8 mouse cellular contexts compared by ENCODE assay signal in the genomic region with DNA sequence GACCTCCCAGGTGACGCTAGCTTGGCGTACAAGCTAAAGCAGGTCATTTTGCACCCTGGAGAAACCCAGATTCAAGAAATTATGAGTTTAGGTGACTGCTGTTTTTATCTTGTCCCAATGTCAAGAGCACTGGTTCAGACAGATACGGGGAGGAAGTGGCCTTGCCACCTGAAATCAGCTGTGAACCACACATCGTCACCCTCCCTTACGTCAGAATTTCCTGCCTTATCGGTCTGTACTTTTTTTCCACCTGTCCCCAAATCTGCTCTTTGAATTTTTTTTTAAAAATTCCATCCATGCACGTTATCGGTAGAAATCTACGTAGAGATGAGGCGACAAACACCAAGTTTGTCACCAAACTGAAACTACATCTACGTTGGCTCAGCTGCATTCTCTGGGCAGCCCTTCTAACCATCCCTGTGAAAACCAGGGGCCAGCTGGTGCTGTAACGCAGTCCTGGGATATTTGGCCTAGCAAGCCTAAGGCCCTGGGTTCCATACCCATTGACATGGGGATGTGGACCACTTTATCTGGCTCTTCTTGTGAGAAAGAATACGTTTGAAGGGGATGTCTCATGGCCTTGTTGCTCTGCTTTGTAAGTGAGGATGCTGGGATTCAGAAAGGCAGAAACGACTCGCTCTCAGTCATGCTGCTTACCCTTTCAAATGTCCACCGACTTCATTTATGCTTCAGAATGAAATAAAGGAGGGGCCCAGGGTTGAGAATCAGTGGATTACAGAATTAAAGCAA. TPM values are rescaled to one million over a fixed set of nuclear protein-coding genes. Genes with fewer than 3 reads are reported as not detected.
DNase-seq lines count a peak whose midpoint lies in the region; ATAC-seq and TF ChIP-seq lines count a peak whose summit lies in the region.

No protein-coding gene starts in this region.

- DNase-seq in kidney, postnatal 0 days (ENCODE audit: low spot score) = no peak
- no peak for DNase-seq in kidney, postnatal 25 days
- DNase-seq in brain, adult 2 months (ENCODE audit: low read depth, low spot score) = peak; percentile 45
- DNase-seq in thymus, postnatal 36 days = peak; percentile 56 to 72
- DNase-seq in kidney, adult 2 months = no peak
- no peak for DNase-seq in frontal cortex, postnatal 36 days (ENCODE audit: low spot score in 2 of 2)

- no peak overlapping the region for H3K27ac ChIP-seq in kidney, postnatal 0 days
- H3K27ac ChIP-seq in midbrain, embryonic 15.5 days = no peak overlapping the region
- no peak overlapping the region for H3K27ac ChIP-seq in kidney, adult 2 months (ENCODE audit: insufficient read depth, low read depth, low read length)

- H3K4me1 ChIP-seq in kidney, postnatal 0 days (replicated peaks; ENCODE audit: insufficient read depth, low read length) = peaks cover 27% of the 10 kb centered on the region
- peaks cover 46% of the 10 kb centered on the region for H3K4me1 ChIP-seq in midbrain, embryonic 15.5 days
- H3K4me1 ChIP-seq in kidney, adult 2 months (ENCODE audit: control insufficient read depth, insufficient read depth, low read length) = no peaks in the 10 kb centered on the region

- peak overlapping the region; percentile 93 for H3K4me2 ChIP-seq in kidney, postnatal 0 days (ENCODE audit: low read length)
- peak overlapping the region; percentile 97 for H3K4me2 ChIP-seq in midbrain, embryonic 15.5 days

- H3K36me3 ChIP-seq in kidney, postnatal 0 days (ENCODE audit: insufficient read depth, low read length) = no peaks in the 10 kb centered on the region
- H3K36me3 ChIP-seq in midbrain, embryonic 15.5 days (replicated peaks) = no peaks in the 10 kb centered on the region
- no peaks in the 10 kb centered on the region for H3K36me3 ChIP-seq in kidney, adult 2 months (ENCODE audit: control insufficient read depth, insufficient read depth, low read length)

- H3K9me3 ChIP-seq in kidney, postnatal 0 days (replicated peaks; ENCODE audit: low read length) = no peaks in the 10 kb centered on the region
- H3K9me3 ChIP-seq in midbrain, embryonic 15.5 days = no peaks in the 10 kb centered on the region

- no peak for ATAC-seq in kidney, postnatal 0 days (replicated peaks; ENCODE audit: low FRiP score, low read depth)
- ATAC-seq in inflammation-experienced regulatory T-cells, adult 6 months = peak; percentile 67
- ATAC-seq in midbrain, embryonic 15.5 days (replicated peaks) = no peak

- 30% methylated on average over 16 of the region's 16 CpGs for WGBS in kidney, postnatal 0 days
- 12% methylated on average over 16 of the region's 16 CpGs for WGBS in midbrain, embryonic 15.5 days
- 69% methylated on average over 16 of the region's 16 CpGs for WGBS in kidney, adult 2 months

- H3K9ac ChIP-seq in kidney, postnatal 0 days (ENCODE audit: low read depth, low read length) = peak overlapping the region; percentile 29; the same call in 1 of the 2 replicates
- H3K9ac ChIP-seq in midbrain, embryonic 15.5 days = no peak overlapping the region

- no peaks in the 10 kb centered on the region for H3K27me3 ChIP-seq in kidney, postnatal 0 days (ENCODE audit: insufficient read depth, low read length)
- no peaks in the 10 kb centered on the region for H3K27me3 ChIP-seq in midbrain, embryonic 15.5 days (replicated peaks)
- no peaks in the 10 kb centered on the region for H3K27me3 ChIP-seq in kidney, adult 2 months (replicated peaks; ENCODE audit: control insufficient read depth, insufficient read depth, low read length)

- no peak for TF ChIP-seq CTCF in kidney, postnatal 0 days (IDR thresholded peaks at IDR 0.05; ENCODE audit: low read depth)
- TF ChIP-seq CTCF in kidney, adult 2 months (conservative IDR thresholded peaks at IDR 0.05; ENCODE audit: insufficient read depth, insufficient read length, low read depth, low read length) = no peak

- peak overlapping the region; percentile 76 for H3K4me3 ChIP-seq in kidney, postnatal 0 days (replicated peaks; ENCODE audit: low read depth, low read length)
- peak overlapping the region; percentile 73 for H3K4me3 ChIP-seq in midbrain, embryonic 15.5 days
- H3K4me3 ChIP-seq in kidney, adult 2 months (ENCODE audit: insufficient read depth, low read depth, low read length) = no peak overlapping the region

- TF ChIP-seq POLR2A in kidney, adult 2 months (IDR thresholded peaks at IDR 0.05; ENCODE audit: low read depth, low read length) = no peak

RNA-seq across cellular contexts. Expression of a gene that starts 1.0 kb away (rescaled TPM):
- polyA plus RNA-seq in kidney, postnatal 0 days (2015; fragmentation: Nextera tagmentation; extraction: Ambion mirVana) = 62.5 and 66.1 TPM in 2 replicates
- 10 to 100 TPM; 29.8 to 58.3 (median 53.4) TPM for polyA plus RNA-seq in inflammation-experienced regulatory T-cells, adult 6 months (2017; shearing (Covaris generic))
- polyA plus RNA-seq in midbrain, embryonic 15.5 days (2015; fragmentation: Nextera tagmentation; extraction: Ambion mirVana) = 115 and 123 TPM in 2 replicates
- 9.6 and 10.9 TPM in 2 replicates for polyA plus RNA-seq in kidney, adult 2 months (2012; rRNA removed)

RNA-seq across cellular contexts. Expression of a gene that starts 24.3 kb away (rescaled TPM):
- polyA plus RNA-seq in kidney, postnatal 0 days (2015; fragmentation: Nextera tagmentation; extraction: Ambion mirVana) = 22.5 and 23.4 TPM in 2 replicates
- 10 to 100 TPM in 1 of 3 experiments, 1 to 10 TPM in 2; 7.3 to 10.0 (median 8.0) TPM for polyA plus RNA-seq in inflammation-experienced regulatory T-cells, adult 6 months (2017; shearing (Covaris generic))
- polyA plus RNA-seq in midbrain, embryonic 15.5 days (2015; fragmentation: Nextera tagmentation; extraction: Ambion mirVana) = 11.6 and 13.6 TPM in 2 replicates
- polyA plus RNA-seq in kidney, adult 2 months (2012; rRNA removed) = 63.2 and 90.6 TPM in 2 replicates

RNA-seq across cellular contexts. Expression of a gene that starts 56.2 kb away (rescaled TPM):
- polyA plus RNA-seq in kidney, postnatal 0 days (2015; fragmentation: Nextera tagmentation; extraction: Ambion mirVana) = 0.46 TPM in 1 of 2 replicates, not detected in the other
- 1 to 10 TPM; 2.6 to 7.4 (median 6.1) TPM for polyA plus RNA-seq in inflammation-experienced regulatory T-cells, adult 6 months (2017; shearing (Covaris generic))
- 1.5 TPM in 1 of 2 replicates, not detected in the other for polyA plus RNA-seq in midbrain, embryonic 15.5 days (2015; fragmentation: Nextera tagmentation; extraction: Ambion mirVana)
- polyA plus RNA-seq in kidney, adult 2 months (2012; rRNA removed) = 0.06 and 0.08 TPM in 2 replicates

Comparison
In these comparisons a context has a peak if more than half of its experiments do, and no peak if none do; other contexts are left out.
1. DNase-seq: peak in brain, adult 2 months (single experiment) and thymus, postnatal 36 days (2 of 2); none in kidney, postnatal 0 days (single experiment), kidney, postnatal 25 days (0 of 2), kidney, adult 2 months (single experiment) and frontal cortex, postnatal 36 days (0 of 2).